Mouse (Mus musculus): ENCODE measurements around the gene Lef1. TPM values are rescaled to one million over a fixed set of nuclear protein-coding genes. Genes with fewer than 3 reads are reported as not detected.

Gene Lef1
- polyA plus RNA-seq, 1 experiment from 2014 or later = 48.3 TPM

GRCm38 (mm10) chr3:131186193-131186592 is 75.9 kb downstream of the Lef1 start:
- 84% methylated on average over 5 of the region's 5 CpGs for WGBS
- Histone ChIP-seq H3K9me3 (no peaks in the 10 kb centered on the region), H3K4me3 (no peak overlapping the region), H3K36me3 (replicated peaks) (peaks cover 61% of the 10 kb centered on the region), H3K27me3 (ENCODE audit: poor library complexity, severe bottlenecking) (no peaks in the 10 kb centered on the region), H3K4me1 (peaks cover 32% of the 10 kb centered on the region), H3K27ac (no peak overlapping the region)
- no peak for DNase-seq (ENCODE audit: extremely low spot score, low spot score)

GRCm38 (mm10) chr3:131190239-131190638 is 80.0 kb downstream of the Lef1 start:
- no peaks in the 10 kb centered on the region for H3K9me3 ChIP-seq
- DNase-seq (ENCODE audit: extremely low spot score, low spot score) = no peak
- 81% methylated on average over 11 of the region's 11 CpGs for WGBS
- H3K27ac ChIP-seq = no peak overlapping the region
- peaks cover 32% of the 10 kb centered on the region for H3K4me1 ChIP-seq
- no peaks in the 10 kb centered on the region for H3K27me3 ChIP-seq (ENCODE audit: poor library complexity, severe bottlenecking)
- H3K36me3 ChIP-seq (replicated peaks) = peaks cover 78% of the 10 kb centered on the region
- H3K4me3 ChIP-seq = no peak overlapping the region

- DNase-seq (ENCODE audit: extremely low spot score, low spot score) = no peak
- no peak overlapping the region for H3K4me3 ChIP-seq
- peaks cover 37% of the 10 kb centered on the region for H3K4me1 ChIP-seq
- no peaks in the 10 kb centered on the region for H3K9me3 ChIP-seq
- H3K36me3 ChIP-seq (replicated peaks) = peaks cover 78% of the 10 kb centered on the region
- no peak overlapping the region for H3K27ac ChIP-seq
- no peaks in the 10 kb centered on the region for H3K27me3 ChIP-seq (ENCODE audit: poor library complexity, severe bottlenecking)
- WGBS = 87% methylated on average over 19 of the region's 19 CpGs
Measured at GRCm38 (mm10) chr3:131190671-131191367, 80.5 kb downstream of the Lef1 start.

GRCm38 (mm10) chr3:131191454-131191853 is 81.2 kb downstream of the Lef1 start:
- Histone ChIP-seq H3K4me3 (no peak overlapping the region), H3K27ac (no peak overlapping the region), H3K9me3 (no peaks in the 10 kb centered on the region), H3K4me1 (peaks cover 44% of the 10 kb centered on the region), H3K36me3 (replicated peaks) (peaks cover 77% of the 10 kb centered on the region), H3K27me3 (ENCODE audit: poor library complexity, severe bottlenecking) (no peaks in the 10 kb centered on the region)
- DNase-seq (ENCODE audit: extremely low spot score, low spot score) = no peak
- WGBS = 85% methylated on average over 7 of the region's 7 CpGs

DNA sequence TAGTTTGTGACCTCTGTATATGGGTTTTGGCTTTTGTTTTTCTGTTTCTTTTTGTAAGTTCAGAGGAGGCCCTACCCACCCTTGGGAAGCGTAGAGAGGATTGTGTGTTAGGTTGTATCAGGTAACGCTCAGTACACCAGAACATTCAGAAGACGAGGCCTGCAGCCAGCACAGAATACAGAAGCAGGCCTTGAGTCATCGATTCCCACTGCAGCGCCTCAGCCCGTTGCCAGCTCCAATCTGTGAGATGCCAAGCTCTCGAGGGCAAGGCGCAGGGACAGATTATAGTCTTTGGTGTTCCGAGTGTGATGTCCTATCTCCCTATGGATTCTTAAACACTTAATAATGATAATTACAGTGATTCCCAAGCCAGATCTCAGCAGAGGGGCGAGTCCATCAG is 85.8 kb downstream of the Lef1 start:
- Histone ChIP-seq H3K36me3 (replicated peaks) (peaks cover 49% of the 10 kb centered on the region), H3K27ac (0 out of 2 replicates have a peak overlapping the region, but pooled peaks have one; percentile 17), H3K9me3 (no peaks in the 10 kb centered on the region), H3K4me3 (no peak overlapping the region), H3K4me1 (peaks cover 40% of the 10 kb centered on the region), H3K27me3 (ENCODE audit: poor library complexity, severe bottlenecking) (no peaks in the 10 kb centered on the region)
- DNase-seq (ENCODE audit: extremely low spot score, low spot score) = no peak
- WGBS = 74% methylated on average over 10 of the region's 10 CpGs

DNA sequence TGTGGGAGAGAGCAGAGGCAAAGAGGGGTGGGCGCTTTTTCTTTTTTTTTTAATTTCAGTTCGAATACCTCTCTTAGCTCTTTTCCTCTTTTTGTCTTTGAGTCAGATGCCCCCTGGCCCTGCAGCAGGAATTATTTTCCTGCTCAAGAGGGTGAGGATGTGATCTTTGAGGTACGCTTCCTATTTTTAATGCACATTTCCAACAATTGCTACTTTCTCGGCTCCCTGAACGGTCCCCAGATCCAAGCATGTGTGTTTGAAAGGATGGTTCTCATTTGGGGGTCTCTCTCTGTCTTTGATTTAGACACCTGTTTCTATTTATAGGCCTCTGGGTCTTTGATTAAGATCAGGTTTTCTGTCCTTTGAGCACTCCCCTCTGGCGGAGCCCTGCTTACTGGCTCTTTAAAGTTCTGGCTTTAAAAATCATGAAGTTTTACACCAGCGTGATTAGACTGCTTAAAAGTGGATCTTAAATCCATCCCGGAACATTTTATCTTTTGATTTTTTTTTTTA is 86.3 kb downstream of the Lef1 start:
- H3K9me3 ChIP-seq = no peaks in the 10 kb centered on the region
- WGBS = 63% methylated on average over 8 of the region's 8 CpGs
- H3K27ac ChIP-seq = 0 out of 2 replicates have a peak overlapping the region, but pooled peaks have one; percentile 17
- DNase-seq (ENCODE audit: extremely low spot score, low spot score) = no peak
- H3K27me3 ChIP-seq (ENCODE audit: poor library complexity, severe bottlenecking) = no peaks in the 10 kb centered on the region
- peaks cover 35% of the 10 kb centered on the region for H3K4me1 ChIP-seq
- no peak overlapping the region for H3K4me3 ChIP-seq
- H3K36me3 ChIP-seq (replicated peaks) = peaks cover 44% of the 10 kb centered on the region

- WGBS = 83% methylated on average over 3 of the region's 3 CpGs
Measured at GRCm38 (mm10) chr3:131198991-131199390, 88.7 kb downstream of the Lef1 start.

GRCm38 (mm10) chr3:131199590-131200288 is 89.5 kb downstream of the Lef1 start:
- WGBS = 67% methylated on average over 20 of the region's 20 CpGs
- peak overlapping the region; percentile 40 for H3K27ac ChIP-seq
- no peak overlapping the region for H3K4me3 ChIP-seq
- peaks cover 39% of the 10 kb centered on the region for H3K36me3 ChIP-seq (replicated peaks)
- no peaks in the 10 kb centered on the region for H3K27me3 ChIP-seq (ENCODE audit: poor library complexity, severe bottlenecking)
- DNase-seq (ENCODE audit: extremely low spot score, low spot score) = no peak
- no peaks in the 10 kb centered on the region for H3K9me3 ChIP-seq
- H3K4me1 ChIP-seq = peaks cover 46% of the 10 kb centered on the region

More at GRCm38 (mm10) chr3:131198991-131199390, 88.7 kb downstream of the Lef1 start:
- no peak for DNase-seq (ENCODE audit: extremely low spot score, low spot score)
- Histone ChIP-seq H3K4me1 (peaks cover 52% of the 10 kb centered on the region), H3K27me3 (ENCODE audit: poor library complexity, severe bottlenecking) (no peaks in the 10 kb centered on the region), H3K4me3 (no peak overlapping the region), H3K36me3 (replicated peaks) (peaks cover 39% of the 10 kb centered on the region), H3K27ac (no peak overlapping the region), H3K9me3 (no peaks in the 10 kb centered on the region)

GRCm38 (mm10) chr3:131202311-131202710 is 92.0 kb downstream of the Lef1 start:
- peaks cover 27% of the 10 kb centered on the region for H3K4me1 ChIP-seq
- DNase-seq (ENCODE audit: extremely low spot score, low spot score) = no peak
- 29% methylated on average over 7 of the region's 7 CpGs for WGBS
- no peaks in the 10 kb centered on the region for H3K27me3 ChIP-seq (ENCODE audit: poor library complexity, severe bottlenecking)
- H3K36me3 ChIP-seq (replicated peaks) = peaks cover 44% of the 10 kb centered on the region
- H3K9me3 ChIP-seq = no peaks in the 10 kb centered on the region
- H3K27ac ChIP-seq = peak overlapping the region; percentile 56; the same call in 1 of the 2 replicates
- H3K4me3 ChIP-seq = no peak overlapping the region

DNA sequence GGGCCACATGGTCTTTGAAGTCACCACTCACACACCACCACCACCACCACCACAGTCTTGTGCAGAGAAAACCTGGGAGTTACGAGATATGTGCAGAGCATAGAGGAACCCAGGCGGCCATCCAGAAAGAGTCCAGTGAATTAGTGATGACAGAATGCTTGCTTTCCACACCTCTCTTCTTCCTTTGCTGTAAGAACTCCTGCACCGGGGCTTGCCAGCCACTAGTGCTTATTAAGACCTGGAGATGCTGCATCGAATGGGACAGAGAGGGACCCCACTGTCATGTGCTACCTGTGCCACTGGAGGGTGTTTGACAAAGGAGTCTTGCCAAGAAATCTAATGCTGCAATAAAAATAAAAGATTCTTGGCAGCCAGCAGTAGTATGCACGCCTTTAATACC is 97.6 kb downstream of the Lef1 start:
- H3K4me3 ChIP-seq = no peak overlapping the region
- peaks cover 18% of the 10 kb centered on the region for H3K4me1 ChIP-seq
- 0 out of 2 replicates have a peak, but pooled peaks cover 3% of the 10 kb centered on the region for H3K9me3 ChIP-seq
- DNase-seq (ENCODE audit: extremely low spot score, low spot score) = no peak
- 83% methylated on average over 5 of the region's 5 CpGs for WGBS
- peaks cover 68% of the 10 kb centered on the region for H3K36me3 ChIP-seq (replicated peaks)
- H3K27me3 ChIP-seq (ENCODE audit: poor library complexity, severe bottlenecking) = no peaks in the 10 kb centered on the region
- peak overlapping the region; percentile 48; the same call in 1 of the 2 replicates for H3K27ac ChIP-seq

DNA sequence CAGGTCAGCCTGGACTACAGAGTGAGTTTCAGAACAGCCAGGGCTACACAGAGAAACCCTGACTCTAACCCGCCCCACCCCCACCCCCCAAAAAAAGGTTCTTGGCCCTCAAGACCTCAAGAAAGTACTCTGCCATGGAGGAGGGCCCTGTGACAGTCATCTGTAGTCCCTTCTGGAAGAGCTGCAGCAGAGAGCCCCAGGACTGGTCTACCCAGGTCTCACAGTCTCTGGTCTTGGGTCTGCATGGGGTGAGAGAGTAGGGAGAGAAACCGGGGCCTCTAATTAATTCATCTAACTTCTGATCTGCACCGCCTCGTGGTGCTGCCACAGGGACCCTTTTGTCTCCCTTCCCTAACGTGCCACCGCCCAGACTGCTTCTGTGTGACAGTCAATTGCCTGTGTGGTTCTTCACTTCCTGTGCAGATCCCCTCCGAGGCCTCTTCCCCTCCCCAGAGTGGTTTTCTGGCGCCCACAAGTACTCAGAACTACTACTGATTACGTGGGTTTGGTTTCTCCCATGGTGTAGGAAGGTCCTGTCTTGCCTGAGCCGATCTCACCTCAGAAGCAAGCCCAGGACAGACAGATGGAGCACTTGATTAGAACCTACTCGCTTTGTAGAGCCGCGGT is 98.1 kb downstream of the Lef1 start:
- Histone ChIP-seq H3K36me3 (replicated peaks) (peaks cover 64% of the 10 kb centered on the region), H3K27me3 (ENCODE audit: poor library complexity, severe bottlenecking) (no peaks in the 10 kb centered on the region), H3K4me1 (peaks cover 14% of the 10 kb centered on the region), H3K4me3 (no peak overlapping the region), H3K9me3 (0 out of 2 replicates have a peak, but pooled peaks cover 3% of the 10 kb centered on the region), H3K27ac (peak overlapping the region; percentile 48)
- DNase-seq (ENCODE audit: extremely low spot score, low spot score) = no peak
- 66% methylated on average over 13 of the region's 13 CpGs for WGBS

GRCm38 (mm10) chr3:131212200-131212599 is 101.9 kb downstream of the Lef1 start:
- H3K27ac ChIP-seq = no peak overlapping the region
- H3K4me3 ChIP-seq = no peak overlapping the region
- peaks cover 19% of the 10 kb centered on the region for H3K4me1 ChIP-seq
- peaks cover 53% of the 10 kb centered on the region for H3K36me3 ChIP-seq (replicated peaks)
- 0 out of 2 replicates have a peak, but pooled peaks cover 3% of the 10 kb centered on the region for H3K9me3 ChIP-seq
- DNase-seq (ENCODE audit: extremely low spot score, low spot score) = no peak
- no peaks in the 10 kb centered on the region for H3K27me3 ChIP-seq (ENCODE audit: poor library complexity, severe bottlenecking)
- 87% methylated on average over 7 of the region's 7 CpGs for WGBS

Data from forebrain, embryonic 10.5 days (tissue).